Mouse (Mus musculus): ENCODE data around the gene Ddx58. TPM values are rescaled to one million over a fixed set of nuclear protein-coding genes. Genes with fewer than 3 reads are reported as not detected.

The Ddx58 gene
- polyA plus RNA-seq, 1 experiment = 19.9 TPM

DNA sequence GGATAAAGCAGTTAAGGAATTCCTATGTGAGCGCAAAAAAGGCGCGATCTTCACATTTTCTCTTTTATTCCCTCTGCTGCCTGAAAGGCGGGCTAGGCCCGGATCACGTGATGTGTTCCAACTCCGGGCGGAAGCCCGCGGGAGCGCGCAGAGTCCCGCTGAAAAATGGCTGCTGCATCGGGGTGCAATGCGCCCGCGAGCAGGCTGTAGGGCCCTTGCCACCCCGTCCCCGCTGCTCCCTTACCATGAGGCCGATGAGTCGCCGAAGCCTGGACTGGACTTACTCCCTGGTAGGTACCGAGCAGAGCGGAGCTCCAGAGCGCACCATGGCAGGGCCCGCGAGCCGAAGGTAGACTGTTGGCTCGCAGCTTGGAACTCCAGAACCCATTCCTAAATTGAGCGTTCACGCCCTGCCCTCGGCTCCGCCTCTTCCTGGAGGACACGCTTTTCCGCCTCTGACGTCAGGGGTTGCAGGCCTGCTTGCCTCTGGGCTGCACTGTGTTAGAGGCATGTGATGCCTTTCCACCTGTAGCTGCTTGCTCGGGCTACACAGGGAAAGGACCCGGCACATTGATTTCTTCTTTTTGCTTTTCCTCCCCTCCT, 29.9 kb upstream of the Ddx58 start, which contains the start of the genes Smim27 and Topors:
TSS of gene Smim27 (plus strand) at position 150 of the 603 bp plus-strand sequence.
TSS of gene Topors (minus strand) at position 421 of the 603 bp plus-strand sequence.
- no peak for TF ChIP-seq CTCF (IDR thresholded peaks at IDR 0.05; ENCODE audit: extremely low read depth, insufficient read length, insufficient replicate concordance, low read depth, low read length)
- peak; percentile 95 for TF ChIP-seq POLR2A (IDR thresholded peaks at IDR 0.05; ENCODE audit: low read depth, low read length)
- Histone ChIP-seq H3K4me3 (ENCODE audit: low read depth, low read length) (peak within 1 kb of the TSS; percentile 76), H3K36me3 (ENCODE audit: control insufficient read depth, insufficient read depth, low read length) (peaks cover 11% of the 10 kb centered on the region; the same call in 1 of the 2 replicates), H3K27me3 (ENCODE audit: control insufficient read depth, insufficient read depth, low read length) (no peaks in the 10 kb centered on the region), H3K4me1 (ENCODE audit: control insufficient read depth, insufficient read depth, insufficient read length, low read length) (no peaks in the 10 kb centered on the region), H3K27ac (ENCODE audit: insufficient read depth, low read depth, low read length) (peak within 1 kb of the TSS; percentile 92)
- under 1% methylated on average over 38 of the region's 38 CpGs for WGBS

DNA sequence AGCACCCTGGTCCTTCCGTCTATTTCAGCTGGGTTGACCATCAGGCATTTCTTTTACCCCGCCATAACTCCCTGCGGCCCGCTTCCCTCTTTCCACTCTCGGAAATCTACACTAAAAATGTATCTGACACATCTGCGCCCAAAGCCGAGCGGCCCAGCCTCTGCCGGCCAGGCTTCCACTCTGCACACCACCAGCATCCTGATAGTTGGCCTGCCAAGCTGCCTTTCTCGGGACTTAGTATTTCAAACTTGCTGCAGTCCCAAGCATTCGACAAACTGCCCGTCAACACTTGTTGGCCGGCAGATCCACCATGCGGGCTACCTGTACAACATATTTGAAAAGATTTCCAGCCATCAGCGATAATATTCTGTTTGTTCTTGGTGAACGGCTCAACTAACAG, 29.2 kb upstream of the Ddx58 start:
- no peaks in the 10 kb centered on the region for H3K4me1 ChIP-seq (ENCODE audit: control insufficient read depth, insufficient read depth, insufficient read length, low read length)
- peak overlapping the region; percentile 76 for H3K4me3 ChIP-seq (ENCODE audit: low read depth, low read length)
- WGBS = under 1% methylated on average over 16 of the region's 16 CpGs
- H3K27me3 ChIP-seq (ENCODE audit: control insufficient read depth, insufficient read depth, low read length) = no peaks in the 10 kb centered on the region
- H3K36me3 ChIP-seq (ENCODE audit: control insufficient read depth, insufficient read depth, low read length) = peaks cover 11% of the 10 kb centered on the region; the same call in 1 of the 2 replicates
- TF ChIP-seq POLR2A (IDR thresholded peaks at IDR 0.05; ENCODE audit: low read depth, low read length) = no peak
- TF ChIP-seq CTCF (IDR thresholded peaks at IDR 0.05; ENCODE audit: extremely low read depth, insufficient read length, insufficient replicate concordance, low read depth, low read length) = no peak
- H3K27ac ChIP-seq (ENCODE audit: insufficient read depth, low read depth, low read length) = peak overlapping the region; percentile 92

DNA sequence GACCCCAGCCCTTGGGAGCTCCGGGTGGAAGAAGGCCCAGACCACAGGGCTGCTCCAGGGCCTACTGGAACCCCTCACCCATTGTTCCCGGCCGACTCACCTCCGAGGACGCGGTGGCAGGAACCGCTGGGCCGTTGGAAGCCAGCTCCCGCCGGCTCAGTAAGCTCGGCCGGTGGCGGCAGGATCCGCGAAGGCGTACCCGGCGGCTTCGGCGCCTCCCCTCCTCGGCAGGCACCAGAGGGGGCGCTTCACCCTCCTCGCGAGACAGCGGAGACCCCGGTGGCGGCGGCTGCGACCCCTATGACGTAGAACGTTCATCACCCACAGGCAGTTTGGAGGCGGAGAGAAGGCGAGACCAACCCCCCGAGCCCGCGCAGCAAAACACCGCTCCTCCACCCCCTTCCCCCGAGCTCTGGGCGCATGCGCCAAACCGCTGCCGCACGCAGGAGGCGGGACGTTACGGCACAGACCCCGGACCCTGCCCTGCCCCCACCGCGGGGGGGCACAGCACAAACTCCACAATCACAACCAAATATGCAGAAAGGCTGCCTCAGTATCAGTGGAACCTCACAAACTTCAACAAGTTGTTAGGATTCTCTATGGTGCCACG, 28.7 kb upstream of the Ddx58 start:
- peak overlapping the region; percentile 76 for H3K4me3 ChIP-seq (ENCODE audit: low read depth, low read length)
- H3K4me1 ChIP-seq (ENCODE audit: control insufficient read depth, insufficient read depth, insufficient read length, low read length) = no peaks in the 10 kb centered on the region
- H3K36me3 ChIP-seq (ENCODE audit: control insufficient read depth, insufficient read depth, low read length) = 0 out of 2 replicates have a peak, but pooled peaks cover 9% of the 10 kb centered on the region
- H3K27ac ChIP-seq (ENCODE audit: insufficient read depth, low read depth, low read length) = peak overlapping the region; percentile 92
- WGBS = under 1% methylated on average over 50 of the region's 50 CpGs
- TF ChIP-seq CTCF (IDR thresholded peaks at IDR 0.05; ENCODE audit: extremely low read depth, insufficient read length, insufficient replicate concordance, low read depth, low read length) = peak; percentile 35; the same call in 1 of the 2 replicates
- TF ChIP-seq POLR2A (IDR thresholded peaks at IDR 0.05; ENCODE audit: low read depth, low read length) = no peak; the same call in 1 of the 2 replicates
- no peaks in the 10 kb centered on the region for H3K27me3 ChIP-seq (ENCODE audit: control insufficient read depth, insufficient read depth, low read length)

DNA sequence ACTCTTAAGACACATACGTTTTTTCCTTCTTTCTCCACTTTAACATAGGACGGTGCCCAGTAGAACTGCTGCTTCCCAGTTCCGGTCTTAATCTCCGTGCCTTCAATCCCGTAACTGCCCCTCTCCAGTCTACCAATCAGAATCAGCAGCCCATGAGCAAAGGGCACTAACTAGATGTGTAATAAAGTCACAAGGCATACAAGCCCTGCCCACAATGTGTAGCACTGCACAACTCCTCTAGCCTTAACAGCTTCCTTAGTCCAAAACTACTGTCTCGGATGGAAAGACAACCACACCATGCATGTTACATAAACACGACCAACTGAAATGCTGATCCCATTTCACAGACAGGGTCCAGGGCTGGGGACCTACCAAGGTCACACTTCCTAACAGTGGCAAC, 28.1 kb upstream of the Ddx58 start:
- whole genome bisulfite sequencing = 15% methylated on average over 7 of the region's 7 CpGs

DNA sequence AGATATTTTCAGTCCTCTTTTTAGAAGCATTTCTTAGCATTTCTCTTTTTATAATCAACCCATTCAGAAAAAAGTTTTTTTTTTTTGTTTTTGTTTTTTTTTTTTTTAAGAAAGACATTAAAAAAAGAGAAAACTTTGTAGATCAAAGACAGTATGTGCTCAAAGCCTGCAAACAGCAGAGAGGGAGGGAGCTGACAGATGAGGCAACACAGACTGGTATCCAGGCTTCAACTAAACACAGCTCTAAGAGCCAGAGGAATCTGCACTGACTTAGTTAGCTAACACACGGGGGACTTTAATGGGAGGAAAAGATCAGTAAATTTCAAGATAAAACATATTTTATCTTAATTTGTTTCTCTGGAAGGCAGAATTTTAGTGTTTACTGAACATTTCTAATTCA, 24.7 kb upstream of the Ddx58 start:
- no peak overlapping the region for H3K27ac ChIP-seq (ENCODE audit: insufficient read depth, low read depth, low read length)
- peaks cover 35% of the 10 kb centered on the region for H3K36me3 ChIP-seq (ENCODE audit: control insufficient read depth, insufficient read depth, low read length)
- TF ChIP-seq POLR2A (IDR thresholded peaks at IDR 0.05; ENCODE audit: low read depth, low read length) = no peak
- TF ChIP-seq CTCF (IDR thresholded peaks at IDR 0.05; ENCODE audit: extremely low read depth, insufficient read length, insufficient replicate concordance, low read depth, low read length) = no peak
- H3K27me3 ChIP-seq (ENCODE audit: control insufficient read depth, insufficient read depth, low read length) = no peaks in the 10 kb centered on the region
- no peak overlapping the region for H3K4me3 ChIP-seq (ENCODE audit: low read depth, low read length)
- H3K4me1 ChIP-seq (ENCODE audit: control insufficient read depth, insufficient read depth, insufficient read length, low read length) = no peaks in the 10 kb centered on the region
- 60% methylated on average over 1 of the region's 1 CpGs for WGBS

More for the DNA sequence above, 28.1 kb upstream of the Ddx58 start:
- H3K27ac ChIP-seq (ENCODE audit: insufficient read depth, low read depth, low read length) = peak overlapping the region; percentile 92
- no peak for TF ChIP-seq CTCF (IDR thresholded peaks at IDR 0.05; ENCODE audit: extremely low read depth, insufficient read length, insufficient replicate concordance, low read depth, low read length)
- no peak for TF ChIP-seq POLR2A (IDR thresholded peaks at IDR 0.05; ENCODE audit: low read depth, low read length)
- H3K27me3 ChIP-seq (ENCODE audit: control insufficient read depth, insufficient read depth, low read length) = no peaks in the 10 kb centered on the region
- peak overlapping the region; percentile 76 for H3K4me3 ChIP-seq (ENCODE audit: low read depth, low read length)
- peaks cover 11% of the 10 kb centered on the region for H3K36me3 ChIP-seq (ENCODE audit: control insufficient read depth, insufficient read depth, low read length)
- H3K4me1 ChIP-seq (ENCODE audit: control insufficient read depth, insufficient read depth, insufficient read length, low read length) = no peaks in the 10 kb centered on the region

DNA sequence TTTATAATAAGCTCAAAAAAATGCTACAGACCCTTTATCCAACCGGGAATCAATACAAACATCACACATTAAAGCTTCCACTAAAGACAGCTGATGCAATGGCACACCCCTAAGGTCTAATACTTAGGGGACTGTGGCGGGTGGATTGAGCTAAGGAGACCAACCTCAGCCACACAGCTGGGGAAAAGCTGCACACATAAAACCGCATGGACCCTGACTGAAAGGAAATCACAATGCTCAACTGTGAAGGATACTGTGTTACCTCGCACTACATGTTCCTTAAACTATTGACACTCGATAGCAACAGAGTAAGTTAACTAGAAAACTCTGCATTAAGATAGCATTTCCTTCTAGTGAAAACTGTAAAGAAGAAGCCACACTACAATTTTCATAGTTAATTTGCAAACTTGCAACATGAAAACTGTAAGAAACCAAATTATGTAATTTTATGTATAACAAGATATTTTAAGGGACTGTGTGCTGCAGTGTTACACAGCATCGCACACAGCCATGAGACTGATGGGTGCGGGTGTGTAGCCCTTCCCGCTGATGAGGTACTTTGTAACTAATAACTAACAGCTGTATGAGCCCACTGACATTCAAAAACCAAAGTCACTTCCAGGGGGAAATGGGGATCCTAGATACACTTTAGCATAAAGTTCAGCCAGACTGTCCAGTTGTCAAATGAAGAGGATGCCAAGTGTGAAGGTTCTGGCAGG, 14.9 kb upstream of the Ddx58 start:
- peaks cover 7% of the 10 kb centered on the region for H3K36me3 ChIP-seq (ENCODE audit: control insufficient read depth, insufficient read depth, low read length)
- TF ChIP-seq POLR2A (IDR thresholded peaks at IDR 0.05; ENCODE audit: low read depth, low read length) (no peak), CTCF (IDR thresholded peaks at IDR 0.05; ENCODE audit: extremely low read depth, insufficient read length, insufficient replicate concordance, low read depth, low read length) (no peak)
- H3K4me1 ChIP-seq (ENCODE audit: control insufficient read depth, insufficient read depth, insufficient read length, low read length) = no peaks in the 10 kb centered on the region
- 85% methylated on average over 8 of the region's 8 CpGs for WGBS
- H3K27me3 ChIP-seq (ENCODE audit: control insufficient read depth, insufficient read depth, low read length) = no peaks in the 10 kb centered on the region
- no peak overlapping the region for H3K27ac ChIP-seq (ENCODE audit: insufficient read depth, low read depth, low read length)
- no peak overlapping the region for H3K4me3 ChIP-seq (ENCODE audit: low read depth, low read length)

DNA sequence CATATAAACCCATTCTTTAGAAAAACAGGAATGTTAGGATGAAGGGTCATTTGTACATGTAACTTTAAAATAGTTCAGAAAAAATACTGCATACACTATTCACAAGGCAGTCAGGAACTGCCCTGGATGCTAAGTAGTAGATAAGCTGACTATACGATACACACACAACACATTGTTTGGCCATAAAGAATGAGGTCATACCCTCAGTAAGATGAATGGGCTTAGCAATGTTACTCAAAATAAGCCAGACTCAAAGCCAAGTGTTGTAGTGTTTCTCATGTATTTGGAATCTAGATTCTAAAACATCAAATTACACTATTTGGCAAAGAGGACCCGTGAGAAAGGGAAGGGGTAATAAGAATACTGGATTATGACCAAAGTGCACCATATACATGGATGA, 14.1 kb upstream of the Ddx58 start:
- Histone ChIP-seq H3K4me3 (ENCODE audit: low read depth, low read length) (no peak overlapping the region), H3K27me3 (ENCODE audit: control insufficient read depth, insufficient read depth, low read length) (no peaks in the 10 kb centered on the region), H3K4me1 (ENCODE audit: control insufficient read depth, insufficient read depth, insufficient read length, low read length) (no peaks in the 10 kb centered on the region), H3K36me3 (ENCODE audit: control insufficient read depth, insufficient read depth, low read length) (0 out of 2 replicates have a peak, but pooled peaks cover 3% of the 10 kb centered on the region), H3K27ac (ENCODE audit: insufficient read depth, low read depth, low read length) (no peak overlapping the region)
- TF ChIP-seq CTCF (IDR thresholded peaks at IDR 0.05; ENCODE audit: extremely low read depth, insufficient read length, insufficient replicate concordance, low read depth, low read length) (no peak), POLR2A (IDR thresholded peaks at IDR 0.05; ENCODE audit: low read depth, low read length) (no peak)
- WGBS = 46% methylated on average over 2 of the region's 2 CpGs

All from small intestine, adult 2 months (tissue).